Mouse (Mus musculus): Measurements from ENCODE around the gene Gm28047.

- TF ChIP-seq CTCF (IDR thresholded peaks at IDR 0.05; ENCODE audit: low read depth) = no peak
- no peak for TF ChIP-seq EP300 (IDR thresholded peaks at IDR 0.05; ENCODE audit: low read depth)
Observed at GRCm38 (mm10) chr15:102673548-102673947, 48.7 kb upstream of the Gm28047 start.
